In genomic region chr12:32757441-32758119, GRCm38 (mm10) we compare ENCODE assay signal across 10 mouse cellular contexts.
DNase-seq lines count a peak whose midpoint lies in the region; ATAC-seq lines count a peak whose summit lies in the region.
"Had no signal": no experiment of that assay in that cellular context is flagged by ENCODE, and none has a peak within 500 bp of the region (broad histone marks: within the 10 kb centered on the region; RNA-seq: fewer than 3 reads in every experiment).

No protein-coding gene starts in this region.

- H3K27ac ChIP-seq in kidney, embryonic 14.5 days (ENCODE audit: low read depth, low read length), result no peak overlapping the region
- H3K27ac ChIP-seq: limb, embryonic 15.5 days; neural tube, embryonic 13.5 days had no signal

- no peaks in the 10 kb centered on the region for H3K9me3 ChIP-seq in kidney, embryonic 14.5 days (ENCODE audit: control insufficient read depth, low read length)
- H3K9me3 ChIP-seq: limb, embryonic 15.5 days; neural tube, embryonic 13.5 days had no signal

- DNase-seq in adrenal gland, postnatal 14 days, result peak; percentile 61
- no peak for DNase-seq in adrenal gland, adult 8-10 months
- peak; percentile 39 to 57 for DNase-seq in kidney, adult 8-10 months
- peak; percentile 14 for DNase-seq in kidney, postnatal 10 days
- peak; percentile 22 to 36 for DNase-seq in right cerebral cortex, adult 2 months (ENCODE audit: low spot score in 2 of 2)
- DNase-seq in thymus, postnatal 0 days (ENCODE audit: low spot score), result no peak
- DNase-seq in ovary, adult 18-20 months (ENCODE audit: low spot score), result no peak

- no peak overlapping the region for H3K4me3 ChIP-seq in kidney, embryonic 14.5 days (ENCODE audit: low read length)
- H3K4me3 ChIP-seq: limb, embryonic 15.5 days; neural tube, embryonic 13.5 days had no signal

- H3K4me1 ChIP-seq in kidney, embryonic 14.5 days (ENCODE audit: control insufficient read depth, insufficient read depth, low read length), result no peaks in the 10 kb centered on the region
- H3K4me1 ChIP-seq: limb, embryonic 15.5 days; neural tube, embryonic 13.5 days had no signal

- ATAC-seq in kidney, embryonic 14.5 days (ENCODE audit: low FRiP score, low TSS enrichment), result no peak

- no peak overlapping the region for H3K4me2 ChIP-seq in kidney, embryonic 14.5 days (replicated peaks; ENCODE audit: low read depth, low read length)
- H3K4me2 ChIP-seq: limb, embryonic 15.5 days; neural tube, embryonic 13.5 days had no signal

- H3K27me3 ChIP-seq in kidney, embryonic 14.5 days (ENCODE audit: control insufficient read depth, insufficient read depth, low read length), result no peaks in the 10 kb centered on the region
- H3K27me3 ChIP-seq: limb, embryonic 15.5 days; neural tube, embryonic 13.5 days had no signal

- H3K36me3 ChIP-seq in kidney, embryonic 14.5 days (ENCODE audit: control insufficient read depth, insufficient read depth, low read length), result no peaks in the 10 kb centered on the region
- H3K36me3 ChIP-seq: limb, embryonic 15.5 days; neural tube, embryonic 13.5 days had no signal

- 84% methylated on average over 2 of the region's 2 CpGs for WGBS in kidney, embryonic 14.5 days

- H3K9ac ChIP-seq in kidney, embryonic 14.5 days (ENCODE audit: low read depth, low read length), result no peak overlapping the region
- H3K9ac ChIP-seq: limb, embryonic 15.5 days; neural tube, embryonic 13.5 days had no signal

Comparison
In these comparisons a context has a peak if more than half of its experiments do, and no peak if none do; other contexts are left out.
1. DNase-seq: peak in adrenal gland, postnatal 14 days (single experiment), kidney, adult 8-10 months (2 of 2), kidney, postnatal 10 days (single experiment) and right cerebral cortex, adult 2 months (2 of 2); none in adrenal gland, adult 8-10 months (single experiment), thymus, postnatal 0 days (single experiment) and ovary, adult 18-20 months (single experiment).